Mouse (Mus musculus) cerebellum, adult 9-11 months (tissue): Measurements from ENCODE around the gene Il11.
A peak's percentile ranks its signal among the peaks of the same experiment; 100 is the strongest.
"Not testable (repeated sequence)": the region's sequence is repeated elsewhere in the genome, so short reads cannot be mapped to it uniquely, and the experiment has no call there.

Source experiments
- DNase-seq: peaks from one replicate; pipeline ENCODE4 v3.0.0; 2022

Il11 gene

DNA sequence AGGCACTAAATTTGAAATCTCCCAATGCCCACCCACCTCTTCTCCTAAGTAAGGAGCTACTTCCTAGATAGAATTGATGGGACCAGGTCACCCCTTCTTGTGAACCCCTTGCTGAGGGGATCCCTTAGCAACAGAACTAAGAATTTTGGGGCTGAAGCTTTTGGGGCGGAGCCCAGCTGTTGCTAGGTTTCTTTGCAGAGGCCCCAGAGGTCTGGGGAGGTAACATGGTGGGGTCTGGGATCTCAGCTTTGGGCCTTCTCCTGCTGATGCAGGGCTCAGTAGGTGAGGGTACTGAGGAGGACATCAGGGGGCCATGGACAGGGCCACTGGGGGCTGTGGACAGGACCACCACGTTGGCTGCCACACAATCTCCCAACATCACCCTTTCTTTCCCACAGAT is at the start of gene Il11, which contains the start of gene Tmem190:
Gene Il11, minus strand, starts transcription at position 101 of the 400 bp plus-strand sequence.
Gene Tmem190, plus strand, starts transcription at position 179 of the 400 bp plus-strand sequence.
- no peak for DNase-seq

DNA sequence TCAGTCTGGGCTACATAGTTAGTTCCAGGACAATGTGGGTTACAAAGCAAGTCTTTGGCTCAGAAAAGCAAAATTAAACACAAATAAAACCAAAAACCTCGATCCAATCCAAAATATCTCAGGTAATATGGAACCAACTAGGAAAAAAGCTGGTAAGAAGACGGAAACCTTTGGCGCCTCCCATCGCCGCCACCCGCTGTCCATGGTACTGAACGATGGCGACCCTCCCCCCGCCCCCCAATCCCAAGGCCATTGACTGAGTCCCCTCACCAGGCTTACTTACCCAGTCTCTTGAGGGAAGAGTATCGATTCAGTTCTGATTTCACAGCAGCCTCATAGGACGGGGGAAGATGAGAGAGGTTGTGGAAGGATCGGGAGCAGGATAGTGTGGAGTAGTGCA is 47.8 kb upstream of the Il11 start:
- no peak for DNase-seq

DNA sequence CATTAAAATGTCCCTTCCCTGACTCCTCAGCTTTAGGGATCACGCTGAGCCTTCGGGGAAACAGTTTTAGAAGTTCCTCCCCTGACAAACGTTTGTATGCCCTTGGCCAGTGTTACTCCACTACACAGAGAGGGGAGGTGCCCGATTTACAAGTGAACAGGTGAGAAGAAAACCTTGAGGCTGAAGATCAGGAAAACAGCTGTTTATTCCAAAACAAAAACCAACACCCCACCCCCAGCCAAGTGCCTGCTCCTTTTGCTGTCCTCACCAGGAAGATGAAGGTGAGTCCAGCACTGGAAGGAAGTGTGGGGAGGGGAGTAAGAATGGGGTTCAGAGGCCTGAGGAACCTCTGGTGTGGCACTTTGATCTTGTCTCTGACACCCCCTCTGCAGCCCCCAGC is 42.7 kb upstream of the Il11 start:
- no peak for DNase-seq

DNA sequence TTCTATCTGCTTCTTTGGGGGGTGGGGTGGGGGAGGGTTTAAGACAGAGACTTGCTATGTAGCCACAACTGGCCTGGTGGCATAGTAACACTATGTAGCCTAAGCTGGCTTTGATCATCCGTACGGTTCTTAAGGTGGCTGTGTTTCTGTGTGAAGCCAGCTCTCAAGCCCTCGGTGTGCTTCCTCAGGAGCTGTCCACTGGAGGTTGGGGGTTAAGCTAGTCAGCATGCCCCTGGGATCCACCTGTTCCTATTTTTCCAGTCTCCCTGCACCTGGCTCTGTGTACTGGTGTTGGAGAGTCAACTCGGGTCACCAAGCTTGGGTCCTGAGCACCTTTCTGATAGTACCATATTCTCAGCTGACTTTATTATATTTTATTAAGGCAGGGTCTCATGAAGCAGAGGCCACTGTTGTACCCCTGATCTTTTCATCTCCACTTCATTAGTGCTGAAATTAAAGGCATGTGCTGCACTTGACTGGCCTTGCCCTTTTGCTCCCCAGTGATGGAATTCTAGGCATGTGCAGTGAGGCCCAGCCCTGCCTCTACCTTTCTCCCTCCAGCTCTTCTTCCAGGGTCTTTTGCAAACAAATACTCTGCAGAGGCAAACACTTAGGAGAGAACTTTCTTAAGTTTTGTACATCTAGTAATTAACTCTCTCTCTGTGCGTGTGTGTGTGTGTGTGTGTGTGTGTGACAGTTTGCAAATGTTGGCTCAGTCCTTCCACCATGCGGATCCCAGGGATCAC is 39.7 kb upstream of the Il11 start:
- no peak for DNase-seq

DNA sequence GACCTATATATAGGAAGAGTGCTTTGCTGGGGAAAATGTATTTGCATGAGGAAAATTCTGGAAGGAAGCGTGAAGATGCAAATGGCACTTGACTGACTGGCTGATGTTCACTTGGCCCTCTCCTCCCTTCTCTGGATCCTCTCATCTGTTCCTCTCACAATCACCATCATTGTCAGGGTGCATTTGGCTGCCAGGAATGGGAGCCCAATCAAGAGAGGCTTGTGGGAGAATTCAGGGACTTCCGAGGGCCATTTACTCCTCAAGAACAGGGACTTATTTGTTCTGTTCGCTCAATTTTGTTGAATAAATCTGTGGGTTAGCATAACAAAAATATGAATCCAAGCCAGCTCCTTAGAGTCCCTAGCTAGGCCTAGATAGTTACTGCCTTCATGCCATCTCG is 39.0 kb upstream of the Il11 start:
- no peak for DNase-seq

DNA sequence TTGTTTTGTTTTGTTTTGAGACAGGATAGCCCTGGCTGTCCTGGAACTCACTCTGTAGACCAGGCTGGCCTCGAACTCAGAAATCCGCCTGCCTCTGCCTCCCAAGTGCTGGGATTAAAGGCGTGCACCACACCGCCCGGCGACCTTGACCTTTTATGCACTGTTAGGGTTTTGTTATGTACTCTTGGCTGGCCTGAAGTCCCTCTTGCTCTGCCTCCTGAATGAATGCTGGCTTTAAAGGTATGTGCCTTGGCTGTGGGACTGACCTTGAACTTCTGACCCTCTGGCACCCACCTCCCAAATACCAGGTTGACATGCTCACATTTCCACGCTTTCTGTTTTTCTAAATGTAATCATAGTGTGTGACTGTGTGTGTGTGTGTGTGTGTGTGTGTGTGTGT is 38.3 kb upstream of the Il11 start:
- not testable (repeated sequence) for DNase-seq

DNA sequence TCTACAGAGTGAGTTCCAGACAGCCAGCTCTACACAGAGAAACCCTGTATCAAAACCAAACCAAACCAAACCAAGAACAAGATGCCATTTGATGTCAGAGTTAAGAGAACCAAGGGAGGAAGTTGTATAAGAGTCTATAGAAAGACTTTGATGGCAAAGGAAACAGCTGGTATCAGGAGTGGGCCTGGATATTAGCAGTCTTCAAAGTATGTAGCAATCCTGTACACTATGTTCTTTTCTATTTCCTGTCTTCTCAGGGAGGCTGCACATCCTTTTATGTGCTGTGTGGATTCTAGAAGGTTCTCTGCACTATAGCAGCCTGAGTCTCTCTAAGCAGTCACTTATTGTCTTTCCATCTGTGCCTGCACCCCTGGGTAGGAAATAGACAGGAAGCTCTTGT is 33.9 kb upstream of the Il11 start:
- DNase-seq = no peak

DNA sequence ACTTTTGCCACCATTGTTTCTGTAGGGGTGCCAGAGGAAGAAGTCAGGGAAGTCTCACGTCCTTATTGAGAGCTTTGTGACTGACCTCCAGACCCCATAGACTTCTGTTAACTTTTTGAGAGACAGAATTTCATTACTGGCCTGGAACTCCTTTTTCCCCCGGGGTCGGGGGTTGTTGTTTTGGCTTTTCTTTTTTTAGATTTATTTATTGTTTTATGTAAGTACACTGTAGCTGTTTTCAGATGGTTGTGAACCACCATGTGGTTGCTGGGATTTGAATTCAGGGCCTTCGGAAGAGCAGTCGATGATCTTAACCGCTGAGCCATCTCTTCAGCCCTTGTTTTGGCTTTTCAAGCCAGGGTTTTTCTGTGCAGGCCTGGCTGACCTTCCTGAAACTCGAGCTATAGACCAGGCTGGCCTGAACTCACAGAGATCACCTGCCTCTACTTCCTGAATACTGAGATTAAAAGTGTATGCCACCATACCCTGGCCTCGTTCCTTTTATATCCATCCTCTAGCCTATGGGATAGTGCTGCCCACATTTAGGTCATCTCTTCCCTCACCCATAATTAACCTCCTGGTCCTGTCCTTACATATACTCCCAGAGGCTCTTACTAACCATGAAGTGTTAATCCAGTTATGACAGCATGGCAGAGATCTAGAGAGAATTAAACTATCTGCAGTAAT is 30.6 kb upstream of the Il11 start:
- DNase-seq = no peak

DNA sequence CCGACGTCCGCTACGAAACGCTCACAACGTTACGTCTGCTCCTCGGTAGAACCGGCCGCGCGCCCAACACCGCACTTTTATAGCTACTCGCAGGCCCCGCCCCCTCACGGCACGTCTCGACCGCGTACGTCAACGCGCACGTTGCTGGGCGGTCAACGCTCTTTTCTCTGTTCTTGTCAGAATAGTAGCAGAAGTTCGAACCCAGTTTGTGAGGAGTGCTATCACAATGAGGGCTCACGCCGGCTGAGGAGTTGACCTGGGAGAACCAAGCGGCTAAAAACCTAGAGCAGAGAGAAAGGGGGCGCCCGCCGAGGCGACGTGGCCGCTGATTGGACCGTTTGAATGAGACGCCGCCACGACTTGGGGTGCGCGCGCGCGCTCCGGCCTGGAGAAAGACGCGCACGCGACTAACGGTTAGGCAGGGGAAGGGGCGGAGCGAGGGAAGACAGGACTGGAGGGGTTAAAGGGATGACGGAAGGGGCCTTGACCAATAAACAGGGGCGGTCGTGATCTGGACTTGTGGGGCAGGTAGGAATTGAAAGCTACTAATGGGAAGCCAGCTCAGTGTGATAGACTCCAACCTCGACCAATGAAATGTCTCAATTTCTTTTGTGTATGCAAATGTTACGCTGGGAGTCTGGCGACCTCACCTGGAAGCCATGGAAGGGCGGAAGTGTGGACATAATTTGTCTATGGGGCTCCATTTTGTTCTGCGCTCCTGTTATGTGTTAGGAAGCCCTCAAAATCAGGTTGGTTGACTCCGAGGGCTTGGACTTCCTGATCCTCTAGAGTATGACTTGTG is 29.8 kb upstream of the Il11 start, which contains the start of gene Ube2s:
Gene Ube2s, minus strand, starts transcription at position 288 of the 802 bp plus-strand sequence.
- DNase-seq = peak; percentile 100

DNA sequence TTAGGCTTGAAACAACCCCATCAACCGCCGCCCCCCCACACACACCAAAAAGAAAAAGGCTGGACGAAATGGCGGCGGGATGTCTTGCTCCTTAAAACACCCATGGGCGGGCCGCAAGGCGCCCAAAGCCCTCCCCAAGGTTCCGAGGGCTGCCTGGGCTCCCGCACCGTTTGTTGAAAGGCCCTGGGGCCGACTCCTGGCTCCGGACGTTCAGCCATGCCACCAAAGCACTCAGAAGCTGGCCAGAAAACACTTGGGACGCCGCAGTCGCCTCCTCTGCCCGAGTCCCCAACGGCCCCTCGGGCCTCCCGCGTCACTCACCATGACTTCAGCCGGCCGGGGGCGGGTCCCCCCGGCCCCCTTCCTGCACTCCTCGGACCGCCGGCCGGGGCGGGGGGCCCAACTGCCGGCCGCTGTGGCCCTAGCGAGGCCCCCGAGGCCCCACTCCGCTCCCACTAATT is 29.2 kb upstream of the Il11 start:
- DNase-seq = peak; percentile 81

DNA sequence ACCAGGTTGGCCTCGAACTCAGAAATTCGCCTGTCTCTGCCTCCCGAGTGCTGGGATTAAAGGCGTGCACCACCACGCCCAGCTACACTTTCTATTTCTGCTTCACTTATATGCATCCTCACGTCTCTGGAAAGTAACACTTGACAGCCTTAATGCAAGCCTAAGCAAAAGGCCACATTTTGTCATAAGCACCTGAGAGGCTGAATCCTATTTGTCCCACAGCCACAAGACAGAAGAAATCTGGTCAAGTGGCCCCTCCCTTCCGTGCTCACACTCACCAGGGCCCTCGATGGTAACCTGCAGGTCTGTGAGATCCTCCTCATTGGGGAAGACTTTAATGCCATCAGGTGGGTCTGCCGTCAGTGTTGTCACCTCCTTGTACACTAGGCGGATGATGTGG is 28.5 kb upstream of the Il11 start:
- peak; percentile 40 for DNase-seq

DNA sequence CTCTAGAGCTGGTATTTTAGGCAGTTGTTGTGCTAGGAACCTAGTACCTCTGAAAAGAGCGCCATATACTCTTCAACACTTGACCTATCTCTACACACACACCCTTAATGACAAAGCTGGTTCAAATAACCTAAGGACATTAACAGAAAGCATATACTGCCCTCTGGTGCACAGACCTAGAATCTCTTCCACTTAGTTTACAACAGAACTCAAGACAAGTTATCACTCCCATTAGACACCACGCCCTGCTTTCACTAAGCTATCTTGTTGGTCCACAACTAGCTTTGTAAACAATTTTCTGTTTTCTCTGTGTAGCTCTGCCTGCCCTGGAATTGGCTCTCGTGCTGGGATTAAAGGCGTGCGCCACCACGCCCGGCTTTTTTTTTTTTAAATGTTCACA is 24.1 kb upstream of the Il11 start:
- DNase-seq = no peak

DNA sequence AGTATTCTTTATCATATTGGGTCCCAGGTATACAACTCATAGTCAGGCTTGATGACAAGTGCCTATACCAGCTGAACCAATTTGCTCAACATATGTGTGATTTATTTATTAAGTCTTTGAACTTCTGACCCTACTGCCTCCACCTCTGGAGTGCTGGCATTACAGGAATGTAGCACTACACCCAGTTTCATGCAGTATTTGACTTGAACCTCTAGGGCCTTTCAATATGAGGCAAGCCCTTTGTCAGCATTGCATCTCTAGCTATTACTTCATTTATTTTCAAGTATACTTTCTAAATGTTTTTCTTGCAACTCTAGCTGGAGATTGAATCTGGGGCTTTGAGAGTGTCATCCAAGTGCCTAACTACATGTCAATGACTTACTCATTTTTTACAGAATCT is 19.6 kb upstream of the Il11 start:
- no peak for DNase-seq

DNA sequence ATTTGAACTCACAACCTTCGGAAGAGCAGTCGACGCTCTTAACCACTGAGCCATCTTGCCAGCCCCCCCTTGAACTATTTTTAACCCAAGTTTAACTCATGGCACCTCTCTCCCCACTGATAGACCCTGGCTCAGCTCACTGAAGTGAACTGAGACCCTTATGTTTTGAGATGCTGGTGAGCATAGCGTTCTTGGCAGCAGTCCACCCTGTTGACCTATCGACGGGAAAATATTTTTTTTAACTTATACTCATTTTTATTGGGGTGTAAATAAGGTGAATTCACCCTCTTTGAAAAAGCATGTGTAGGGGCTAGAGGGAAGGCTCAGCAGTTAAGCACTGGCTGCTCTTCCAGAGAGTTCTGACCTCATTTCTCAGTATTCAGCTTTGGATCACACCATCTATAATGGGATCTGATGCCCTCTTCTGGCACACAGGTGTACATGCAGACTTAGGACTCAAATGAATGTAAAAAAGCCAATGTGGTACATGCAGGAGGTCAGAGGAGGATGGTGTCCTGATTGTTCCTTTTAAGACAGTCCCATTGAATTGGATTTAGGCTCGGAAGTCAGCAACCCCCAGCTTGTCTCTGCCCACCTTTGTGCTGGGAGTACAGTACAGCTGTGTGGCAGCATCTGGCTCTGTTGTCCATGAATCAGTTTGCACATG is 13.2 kb upstream of the Il11 start:
- peak; percentile 51 for DNase-seq

DNA sequence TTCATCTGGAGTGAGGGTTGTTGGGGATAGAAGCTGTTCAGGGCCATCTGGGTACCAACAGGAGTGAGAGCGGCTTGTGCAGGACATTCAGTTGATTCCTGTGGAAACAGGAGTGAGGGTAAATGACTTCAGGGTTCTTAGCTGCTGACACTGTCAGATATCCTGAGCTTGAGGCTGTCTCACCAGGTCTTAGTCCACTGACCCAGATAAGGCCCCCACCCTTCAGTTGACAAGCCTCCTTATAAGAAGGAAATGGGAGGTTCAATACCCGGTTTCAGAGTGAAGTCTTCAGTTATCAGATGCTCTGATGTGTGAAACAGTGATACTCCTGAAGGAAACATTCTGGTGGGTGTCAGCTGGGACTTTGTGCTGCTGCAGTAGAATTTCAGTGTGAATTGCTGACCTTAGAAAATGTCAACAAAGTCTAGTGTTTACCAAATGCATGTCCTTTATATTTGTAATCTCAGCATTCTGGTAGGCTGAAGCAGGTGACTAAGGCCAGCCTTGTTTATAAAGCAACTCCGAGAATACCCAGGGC is 12.0 kb upstream of the Il11 start:
- no peak for DNase-seq

DNA sequence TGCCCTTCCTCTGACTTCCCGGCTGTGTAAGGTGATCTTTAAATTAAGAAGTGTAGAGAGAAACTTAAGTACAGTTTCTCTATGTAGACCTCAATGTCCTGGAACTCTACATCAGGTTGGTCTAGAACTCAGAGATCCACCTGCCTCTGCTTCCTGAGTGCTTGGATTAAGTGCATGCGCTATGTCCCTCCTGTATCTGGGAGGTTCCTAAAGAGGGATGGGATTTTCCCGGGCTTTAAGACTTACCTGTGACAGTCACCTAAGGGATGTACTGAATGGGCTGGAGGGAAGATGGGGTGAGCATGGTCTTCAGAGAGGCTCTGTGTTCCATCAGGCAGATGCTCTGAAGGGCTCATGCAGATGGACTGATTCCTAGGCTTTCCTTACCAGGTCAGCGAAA is 11.0 kb upstream of the Il11 start:
- DNase-seq = no peak

DNA sequence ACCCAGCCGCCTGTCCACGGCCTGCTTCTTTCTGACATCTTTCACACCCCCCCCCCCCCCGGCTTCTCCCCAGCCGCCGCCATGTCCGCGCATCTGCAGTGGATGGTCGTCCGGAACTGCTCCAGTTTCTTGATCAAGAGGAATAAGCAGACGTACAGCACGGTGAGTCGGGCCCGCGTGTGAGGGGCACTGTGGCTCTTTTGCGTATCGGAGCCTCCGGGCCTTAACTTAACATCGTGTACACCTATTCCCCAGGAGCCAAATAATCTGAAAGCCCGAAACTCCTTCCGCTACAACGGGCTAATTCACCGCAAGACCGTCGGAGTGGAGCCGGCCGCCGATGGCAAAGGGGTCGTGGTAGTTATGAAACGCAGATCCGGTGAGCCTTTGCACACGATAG is 10.6 kb upstream of the Il11 start:
- DNase-seq = peak; percentile 52

DNA sequence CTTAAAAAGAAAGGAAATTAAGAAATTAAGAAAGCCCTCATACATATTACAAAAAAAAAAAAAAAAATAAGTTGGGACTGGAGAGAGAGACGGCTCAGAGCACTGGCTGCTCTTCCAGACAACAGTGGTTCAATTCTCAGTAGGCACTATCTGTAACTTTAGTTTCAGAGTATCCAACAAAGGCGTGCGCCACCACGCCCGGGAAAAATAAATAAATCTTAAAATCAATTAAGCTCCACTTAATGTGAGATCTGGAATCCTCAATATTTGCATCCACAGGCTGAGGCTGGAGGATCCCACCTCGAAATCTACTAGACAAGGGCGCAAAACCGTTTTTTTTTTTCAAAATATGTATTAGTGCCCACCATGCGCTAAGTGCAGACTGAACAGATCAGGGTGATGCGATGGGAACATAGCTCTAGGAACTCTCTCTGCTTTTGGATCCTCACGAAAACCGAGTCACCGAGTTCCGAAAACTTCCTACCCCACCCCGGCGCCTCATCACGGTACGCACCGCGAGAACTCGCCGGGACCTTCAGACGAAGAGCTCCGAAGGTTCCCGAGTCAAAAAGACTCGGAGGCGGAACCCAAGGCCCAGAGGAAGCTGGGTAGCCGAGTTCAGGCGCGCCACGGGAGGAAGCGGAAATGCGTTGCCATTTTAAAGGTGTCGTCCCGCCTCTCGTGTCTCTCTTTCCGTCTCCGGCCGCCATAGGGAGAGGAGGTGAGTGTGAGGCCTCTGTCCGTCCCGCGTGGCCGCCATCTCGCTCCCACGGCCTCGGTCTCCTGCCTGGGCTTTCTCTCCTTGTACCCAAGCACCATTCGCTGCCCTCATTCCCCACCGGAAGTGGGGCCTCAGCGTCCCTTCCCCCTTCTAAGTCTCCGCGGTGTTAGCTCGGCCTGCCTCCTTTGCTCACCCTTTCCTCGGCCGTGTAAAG is 9.9 kb upstream of the Il11 start, which contains the start of gene Rpl28:
Gene Rpl28, plus strand, starts transcription at position 597 of the 935 bp plus-strand sequence.
- peak; percentile 95 for DNase-seq

DNA sequence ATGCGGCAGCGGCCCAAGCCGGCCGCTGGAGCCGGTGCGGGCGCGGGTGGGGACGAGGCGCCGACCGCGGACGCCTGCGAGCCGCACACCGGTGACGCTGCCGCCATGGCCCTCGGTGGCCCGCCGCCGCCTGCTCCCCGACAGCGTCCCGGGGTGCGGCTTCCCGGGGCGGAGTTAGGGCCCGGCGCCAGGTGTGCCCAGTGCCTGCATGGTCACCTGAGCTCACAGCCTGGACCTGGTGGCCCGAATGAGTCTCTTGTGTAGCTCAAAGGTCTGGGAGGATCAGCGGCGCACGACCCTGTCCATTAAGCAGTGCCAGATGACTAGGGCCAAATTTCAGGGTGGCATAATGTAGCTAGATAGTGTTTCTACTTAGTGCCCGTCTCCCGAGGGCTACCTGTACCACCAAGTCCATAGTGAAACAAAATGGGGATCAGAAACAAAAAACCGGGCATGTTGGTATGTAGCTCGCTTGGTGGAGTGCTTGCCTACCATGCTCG is 6.8 kb upstream of the Il11 start, which contains the start of gene Tmem238:
Gene Tmem238, minus strand, starts transcription at position 221 of the 500 bp plus-strand sequence.
- DNase-seq = peak; percentile 82

DNA sequence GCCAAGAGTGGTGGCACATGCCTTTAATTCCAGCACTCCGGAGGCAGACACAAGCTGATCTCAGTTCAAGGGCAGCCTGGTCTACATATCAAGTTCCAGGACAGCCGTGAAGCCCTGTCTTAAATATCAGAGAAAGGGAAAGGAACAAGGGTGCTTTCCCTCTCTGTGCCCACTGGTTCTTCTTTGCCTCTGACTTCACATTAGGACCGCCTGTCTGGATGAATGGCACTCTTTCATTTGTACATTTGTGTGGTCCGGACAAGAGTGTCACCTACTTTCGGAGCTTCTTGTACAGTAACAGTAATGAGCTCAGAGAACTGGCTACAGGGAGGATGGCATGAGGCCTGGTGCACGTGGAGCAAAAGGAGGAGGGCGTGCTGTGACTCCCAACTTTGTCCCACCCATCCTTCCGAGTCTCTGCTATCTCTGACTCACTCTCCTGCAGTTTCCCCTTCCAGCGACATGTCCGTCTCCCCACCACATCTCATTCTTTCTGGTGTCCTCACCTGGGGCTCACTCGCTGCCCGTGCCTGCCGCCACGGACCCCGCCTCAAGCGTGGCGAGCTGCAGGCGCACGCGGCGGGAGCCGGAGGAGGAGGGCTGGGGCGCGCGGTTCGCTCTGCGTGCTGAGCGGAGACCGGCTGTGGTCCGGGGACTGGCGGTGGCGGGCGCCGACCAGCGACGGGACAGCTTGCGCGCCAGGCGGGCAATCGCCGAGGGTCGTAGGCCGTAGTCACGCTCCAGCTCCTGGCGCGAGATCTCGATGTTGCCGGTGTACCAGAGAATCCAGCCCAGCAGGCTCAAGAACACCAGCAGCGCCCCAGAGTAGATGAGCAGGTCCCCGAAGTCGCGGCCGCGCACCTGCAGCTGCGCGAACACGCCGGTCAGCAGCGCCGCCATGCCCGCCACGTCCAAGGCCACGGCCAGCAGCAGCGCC is 6.1 kb upstream of the Il11 start:
- DNase-seq = no peak
